Mouse (Mus musculus): ENCODE measurements at regions not wholly inside any gene's neighbourhood (a gene's known extent, or its start where the extent isn't known, plus 50 kb on each side); places are given as distances from the start of the nearest gene placed in this dataset.

DNA sequence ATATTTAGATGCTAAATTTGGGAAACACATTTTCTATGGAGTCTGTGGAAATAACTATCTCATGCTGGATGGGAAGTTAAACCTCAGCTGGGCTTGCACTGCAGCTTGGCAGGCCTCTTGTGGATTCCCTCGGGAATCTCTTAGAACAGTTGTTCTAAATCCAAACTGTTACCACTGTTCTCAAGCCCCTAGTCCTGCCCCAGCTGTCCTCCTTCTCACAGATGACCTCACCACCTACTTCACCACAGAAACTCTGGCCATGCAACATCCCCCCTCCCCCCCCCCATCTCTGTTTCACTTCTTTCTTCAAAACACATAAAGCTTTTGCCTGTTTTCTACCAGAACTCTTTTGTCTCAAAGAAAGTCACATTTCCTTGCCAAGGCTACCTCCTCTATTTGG lies 136.6 kb upstream of the Wdr44 start:
- no peak for DNase-seq

DNA sequence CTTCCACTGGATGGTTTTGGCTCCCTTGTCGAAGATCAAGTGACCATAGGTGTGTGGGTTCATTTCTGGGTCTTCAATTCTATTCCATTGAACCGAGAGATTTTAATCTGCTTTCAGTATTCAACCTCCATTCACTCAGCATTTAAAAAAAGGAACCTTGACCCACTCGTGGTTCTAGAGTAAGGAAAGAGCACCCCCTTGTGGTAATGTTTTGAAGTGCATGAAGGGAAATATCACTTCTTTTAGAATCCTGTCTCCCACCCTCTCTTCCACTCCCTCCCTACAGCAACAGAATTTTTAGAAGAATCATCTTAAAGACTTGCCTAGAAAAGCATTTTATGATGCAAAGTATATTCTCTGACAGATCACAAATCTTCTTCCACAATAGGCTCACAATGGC lies 127.3 kb upstream of the Wdr44 start:
- DNase-seq: peak; percentile 11
